Mouse (Mus musculus): ENCODE results near the gene Gm5788.
"Not testable (repeated sequence)": the region's sequence is repeated elsewhere in the genome, so short reads cannot be mapped to it uniquely, and the experiment has no call there.

Gene Gm5788

GRCm38 (mm10) chr12:87494421-87494820, at the start of gene Gm5788:
Gene Gm5788, plus strand, starts transcription at chr12:87494721.
- not testable (repeated sequence) for DNase-seq (ENCODE audit: low spot score)

DNA sequence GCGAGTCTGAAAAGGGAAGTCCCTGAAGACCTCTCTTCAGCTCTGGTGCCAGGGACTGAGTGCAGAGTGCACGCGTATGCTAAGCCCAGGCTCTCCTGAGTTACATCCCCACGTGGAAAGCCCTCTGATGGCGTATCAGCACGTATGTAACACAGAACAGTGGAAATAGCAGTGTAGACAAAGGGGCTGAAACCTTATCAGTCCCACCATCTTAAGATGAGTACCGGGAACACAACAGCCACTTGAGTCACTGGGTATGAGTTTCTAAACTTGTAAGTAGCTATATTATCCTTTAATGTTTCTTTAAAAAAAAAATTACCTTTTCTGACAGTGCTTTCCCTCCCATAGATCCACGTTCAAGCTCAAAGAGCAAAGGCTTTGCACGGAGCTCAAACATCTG, 45.1 kb upstream of the Gm5788 start:
- no peak for DNase-seq (ENCODE audit: low spot score)

DNA sequence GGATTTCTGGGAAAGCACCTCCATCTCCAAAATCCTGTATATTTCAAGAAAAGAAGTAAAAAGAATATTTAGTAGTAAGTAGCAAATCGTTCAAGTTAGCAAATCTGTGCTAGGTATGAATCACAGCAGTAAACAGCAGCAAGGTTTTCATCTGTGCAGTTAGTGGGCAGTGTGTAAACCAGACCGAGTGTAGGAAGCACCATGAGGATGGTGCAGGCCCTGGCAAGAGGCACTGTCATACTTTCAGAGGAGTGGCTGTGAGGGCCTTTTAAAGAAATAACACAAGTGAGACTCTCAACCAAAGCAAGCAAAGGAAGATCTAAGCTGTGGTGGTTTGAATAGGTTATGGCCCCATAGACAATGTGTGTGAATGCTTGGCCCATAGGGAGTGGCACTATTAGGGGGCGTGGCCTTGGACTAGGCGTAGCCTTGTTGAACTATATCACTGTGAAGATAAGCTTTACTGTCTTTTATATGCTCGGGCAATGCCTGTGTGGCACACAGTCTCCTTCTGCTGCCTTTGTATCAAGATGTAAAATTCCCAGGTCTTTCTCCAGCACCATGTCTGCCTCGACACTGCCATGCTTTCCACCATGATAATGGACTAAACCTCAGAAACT, 29.7 kb upstream of the Gm5788 start:
- DNase-seq (ENCODE audit: low spot score), result no peak

GRCm38 (mm10) chr12:87470263-87471136, 24.0 kb upstream of the Gm5788 start:
- DNase-seq (ENCODE audit: low spot score), result no peak

DNA sequence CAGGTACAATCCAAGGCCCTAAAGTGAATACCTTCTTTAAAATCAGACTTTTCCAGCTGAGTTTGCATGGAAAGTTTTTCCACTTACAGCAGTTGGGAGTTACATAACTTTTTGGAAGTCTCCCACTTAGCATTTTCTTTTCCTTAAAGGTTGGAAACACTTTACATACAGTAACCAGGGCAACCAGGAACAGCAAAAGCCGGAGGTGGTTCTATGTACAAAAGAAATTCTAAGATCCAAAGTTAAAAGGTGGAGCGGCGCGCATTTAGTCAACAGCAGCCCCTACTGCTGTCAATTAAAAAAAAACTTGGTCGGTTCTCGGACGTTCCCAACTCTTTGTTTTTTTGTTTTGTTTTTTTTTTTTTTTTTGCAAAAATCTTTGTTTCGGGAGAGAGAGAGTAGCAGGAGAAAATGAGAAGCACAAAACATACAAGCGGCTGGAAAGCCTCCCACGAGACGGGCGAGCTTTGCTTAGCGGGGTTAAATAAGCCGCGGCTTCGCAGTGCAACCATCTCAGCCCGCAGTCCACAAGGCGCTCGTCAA, 23.0 kb upstream of the Gm5788 start:
- peak; percentile 45 for DNase-seq (ENCODE audit: low spot score)

DNA sequence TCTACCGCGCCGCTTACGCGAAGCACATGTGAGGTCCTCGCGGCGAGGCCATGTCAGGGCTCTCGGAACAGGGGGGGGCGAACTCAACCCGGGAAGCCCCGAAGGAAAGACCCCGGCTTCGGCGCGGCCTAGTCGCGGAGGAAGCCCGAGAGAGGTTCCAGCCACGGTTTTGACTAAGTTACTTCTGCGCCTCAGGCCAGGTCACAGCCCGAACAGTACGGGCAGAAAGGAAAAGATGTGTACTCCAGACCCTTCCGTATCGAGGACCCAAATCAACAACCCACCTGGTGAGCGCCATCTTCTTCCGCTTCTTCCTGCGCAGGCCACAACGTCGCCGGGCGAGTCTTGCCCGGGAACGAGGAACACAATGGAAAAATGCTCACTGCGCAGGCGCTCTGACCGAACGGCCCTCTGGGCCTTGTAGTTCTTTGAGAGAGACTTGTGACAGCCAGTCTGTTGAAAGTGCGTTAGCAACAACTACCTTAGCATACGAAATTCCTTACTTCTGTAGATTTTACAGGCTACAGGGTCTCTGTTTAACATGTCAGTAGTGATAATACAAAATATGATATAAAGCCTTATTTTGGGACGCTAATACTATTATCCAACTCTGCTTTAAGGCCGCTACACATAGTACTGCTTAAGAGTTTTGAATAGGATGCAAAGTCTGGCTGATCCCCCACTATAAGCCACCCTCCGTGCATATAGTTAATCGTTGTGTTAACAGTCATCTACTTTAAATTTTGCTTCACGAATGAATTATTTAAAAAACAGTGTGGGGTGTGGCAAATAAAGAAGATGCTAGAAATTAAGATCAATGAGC, 22.3 kb upstream of the Gm5788 start, which contains the start of gene Snw1:
Gene Snw1 (minus strand): TSS at position 311 of the 823 bp plus-strand sequence.
- peak; percentile 89 for DNase-seq (ENCODE audit: low spot score)

GRCm38 (mm10) chr12:87474756-87475155, 19.8 kb upstream of the Gm5788 start:
- no peak for DNase-seq (ENCODE audit: low spot score)

DNA sequence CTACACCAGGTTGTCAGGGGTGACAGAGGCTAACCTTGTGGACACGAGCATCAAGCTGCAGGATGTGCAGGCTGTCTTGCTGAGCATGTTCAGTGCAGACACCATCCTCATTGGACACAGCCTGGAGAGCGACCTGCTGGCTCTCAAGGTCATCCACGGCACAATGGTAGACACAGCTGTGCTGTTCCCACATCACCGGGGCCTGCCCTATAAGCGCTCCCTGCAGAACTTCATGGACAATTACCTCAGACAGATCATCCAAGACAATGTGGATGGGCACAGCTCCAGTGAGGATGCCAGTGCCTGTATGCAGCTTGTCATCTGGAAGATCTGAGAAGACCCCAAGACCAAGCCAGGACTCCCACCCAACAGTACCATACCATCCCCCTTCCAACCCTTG, 12.0 kb upstream of the Gm5788 start:
- not testable (repeated sequence) for DNase-seq (ENCODE audit: low spot score)

DNA sequence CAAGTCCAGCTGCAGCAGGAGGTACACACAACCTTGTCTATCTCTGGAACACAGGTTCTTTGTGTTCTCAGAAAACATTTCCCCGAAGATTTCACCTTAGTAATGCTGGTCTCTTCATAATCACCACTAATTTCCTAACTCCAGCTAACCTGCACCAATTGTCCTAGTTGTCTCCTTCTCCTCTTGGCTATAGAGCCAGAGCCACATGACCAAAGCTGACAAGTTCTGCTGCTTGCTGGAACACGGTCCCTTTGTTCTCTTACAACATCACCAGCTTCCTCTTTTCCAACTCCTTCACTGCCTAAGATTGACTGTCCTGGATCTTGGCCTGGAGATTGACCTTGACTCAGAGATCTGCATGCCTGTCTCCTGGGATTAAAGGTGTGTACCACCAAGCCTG, 5.8 kb upstream of the Gm5788 start:
- DNase-seq (ENCODE audit: low spot score), result not testable (repeated sequence)

DNA sequence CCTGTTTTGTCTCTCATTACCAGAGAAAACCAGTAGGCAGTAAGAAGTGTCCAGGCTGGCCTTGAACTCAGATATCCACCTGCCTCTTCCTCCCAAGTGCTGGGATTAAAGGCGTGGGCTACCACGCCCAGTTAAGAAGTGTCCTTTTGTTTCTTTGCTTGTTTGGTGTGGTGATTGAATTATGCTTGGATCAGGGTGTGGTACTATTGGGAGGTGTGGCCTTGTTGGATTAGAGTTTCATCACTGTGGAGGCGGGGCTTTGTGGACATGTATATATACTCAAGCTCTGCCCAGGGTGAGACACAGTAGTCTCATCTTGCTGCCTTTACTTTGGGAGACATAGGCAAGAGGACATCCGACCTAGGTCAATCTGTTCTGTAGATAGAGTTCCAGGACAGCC, 19.5 kb downstream of the Gm5788 start, which contains the start of gene Gm8300:
Gene Gm8300 (plus strand): TSS at position 301 of the 400 bp plus-strand sequence.
- DNase-seq (ENCODE audit: low spot score), result not testable (repeated sequence)

- DNase-seq (ENCODE audit: low spot score), result not testable (repeated sequence)
Observed at GRCm38 (mm10) chr12:87519616-87520015, 25.1 kb downstream of the Gm5788 start.

- DNase-seq (ENCODE audit: low spot score), result no peak
Observed at GRCm38 (mm10) chr12:87543927-87544326, 49.4 kb downstream of the Gm5788 start.
